Mouse (Mus musculus) urinary bladder, postnatal 4 days (tissue): ENCODE data around the gene Serpinb3a.
"Not testable (repeated sequence)": the region's sequence is repeated elsewhere in the genome, so short reads cannot be mapped to it uniquely, and the experiment has no call there.

Source experiments
- DNase-seq, 2 experiments: peaks; one replicate each; pipeline ENCODE4 v3.0.0; 2021 to 2022; ENCODE audit warnings: low spot score in 2 of 2

Gene Serpinb3a

DNA sequence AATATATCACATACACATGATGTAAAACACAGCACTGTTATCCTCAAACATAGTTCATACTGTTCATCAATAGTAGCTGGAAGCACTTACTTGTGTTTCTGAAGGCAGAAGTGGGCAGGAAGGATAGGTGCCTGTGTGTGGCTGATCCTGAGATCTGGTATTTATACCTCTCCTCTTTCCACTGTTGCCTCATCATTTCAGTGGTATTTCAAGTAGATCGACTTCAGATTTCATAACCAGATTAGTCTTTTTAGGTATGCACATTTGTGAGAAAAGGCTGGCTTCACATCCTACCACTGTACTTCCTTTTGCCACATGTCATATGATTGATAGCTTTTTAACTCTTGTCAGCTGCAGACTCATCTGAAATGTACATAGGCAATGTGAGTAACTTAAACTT is at the start of gene Serpinb3a:
Gene Serpinb3a, minus strand, starts transcription at position 101 of the 400 bp plus-strand sequence.
- DNase-seq: no peak

DNA sequence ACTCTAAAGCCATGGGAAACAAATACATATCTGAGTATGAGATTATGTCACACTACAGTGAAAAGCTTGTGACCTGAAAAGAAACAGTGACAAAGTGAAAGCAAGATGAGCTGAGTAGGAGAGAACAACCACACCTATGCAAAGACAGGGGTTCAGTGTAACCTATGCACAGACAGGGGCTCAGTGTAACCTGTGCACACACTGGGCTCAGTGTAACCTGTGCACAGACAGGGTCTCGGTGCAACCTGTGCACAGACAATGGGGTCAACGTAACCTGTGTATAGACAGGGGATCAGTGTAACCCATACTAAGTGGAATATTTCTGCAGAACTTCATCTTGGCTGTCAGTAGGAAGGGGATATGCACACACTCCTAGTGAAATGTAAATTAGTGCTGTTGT is 46.3 kb upstream of the Serpinb3a start:
- DNase-seq: no peak

DNA sequence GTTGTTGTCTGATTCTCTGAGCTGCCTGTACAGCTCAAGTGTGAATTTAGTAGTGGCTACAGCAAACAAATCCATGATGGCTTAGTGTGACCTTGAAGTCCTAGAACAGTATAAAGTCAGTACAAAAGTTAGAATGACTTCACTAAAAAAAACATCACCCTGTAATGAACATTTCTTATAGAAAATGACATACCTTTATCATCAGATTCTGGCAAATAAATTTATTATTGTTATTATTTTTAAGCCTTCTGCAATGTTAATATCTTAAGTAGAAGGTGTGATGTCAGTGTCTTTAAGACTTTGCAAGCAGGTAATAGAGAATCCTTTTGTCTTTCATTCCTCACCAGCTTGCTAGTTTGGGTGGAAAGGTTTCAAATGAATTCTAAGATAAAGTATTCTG is 31.3 kb upstream of the Serpinb3a start, which contains the start of gene Serpinb3d:
Gene Serpinb3d, minus strand, starts transcription at position 101 of the 400 bp plus-strand sequence.
- DNase-seq: no peak

DNA sequence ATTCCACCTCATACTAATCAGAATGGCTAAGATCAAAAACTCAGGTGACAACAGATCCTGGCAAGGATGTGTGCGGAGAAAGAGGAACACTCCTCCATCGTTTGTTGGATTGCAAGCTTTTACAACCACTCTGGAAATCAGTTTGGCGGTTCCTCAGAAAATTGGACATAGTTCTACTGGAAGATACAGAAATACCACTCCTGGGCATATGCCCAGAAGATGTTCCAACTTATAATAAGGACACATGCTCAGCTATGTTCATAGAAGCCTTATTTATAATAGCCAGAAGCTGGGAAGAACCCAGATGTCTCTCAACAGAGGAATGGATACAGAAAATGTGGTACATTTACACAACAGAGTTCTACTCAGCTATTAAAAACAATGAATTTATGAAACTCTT is 17.9 kb downstream of the Serpinb3a start:
- DNase-seq: not testable (repeated sequence)

DNA sequence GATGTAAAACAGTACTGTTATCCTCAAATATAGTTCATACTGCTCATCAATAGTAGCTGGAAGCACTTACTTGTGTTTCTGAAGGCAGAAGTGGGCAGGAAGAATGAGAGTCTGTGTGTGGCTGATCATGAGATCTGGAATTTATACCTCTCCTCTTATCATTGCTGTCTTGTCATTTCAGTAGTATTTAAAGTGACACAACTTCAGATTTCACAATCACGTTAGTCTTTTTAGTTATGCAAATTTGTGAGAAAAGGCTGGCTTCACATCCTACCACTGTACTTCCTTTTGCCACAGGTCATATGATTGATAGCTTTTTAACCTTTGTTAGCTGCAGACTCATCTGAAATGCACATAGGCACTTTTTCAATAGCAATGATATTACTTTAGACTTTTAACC is 26.2 kb downstream of the Serpinb3a start:
- no peak for DNase-seq

DNA sequence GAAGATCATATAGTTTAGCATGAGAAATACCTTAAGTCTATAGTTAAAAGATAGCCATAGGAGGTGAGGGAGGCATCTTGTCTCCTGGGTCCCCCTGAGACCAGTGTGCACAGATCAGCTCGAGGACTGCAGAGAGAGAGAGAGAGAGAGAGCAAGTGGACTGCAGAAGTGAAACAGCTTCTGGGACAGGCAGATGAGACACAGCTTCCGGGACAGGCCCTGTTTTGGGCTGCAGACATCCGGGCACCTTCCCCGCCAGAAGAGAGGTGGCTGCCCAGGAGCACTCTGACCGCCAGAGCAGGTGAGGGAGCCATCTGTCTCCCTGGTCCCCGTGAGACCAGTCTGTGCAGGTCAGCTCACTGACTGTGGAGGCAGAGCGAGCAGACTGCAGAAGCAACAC is 36.9 kb downstream of the Serpinb3a start:
- DNase-seq: no peak

DNA sequence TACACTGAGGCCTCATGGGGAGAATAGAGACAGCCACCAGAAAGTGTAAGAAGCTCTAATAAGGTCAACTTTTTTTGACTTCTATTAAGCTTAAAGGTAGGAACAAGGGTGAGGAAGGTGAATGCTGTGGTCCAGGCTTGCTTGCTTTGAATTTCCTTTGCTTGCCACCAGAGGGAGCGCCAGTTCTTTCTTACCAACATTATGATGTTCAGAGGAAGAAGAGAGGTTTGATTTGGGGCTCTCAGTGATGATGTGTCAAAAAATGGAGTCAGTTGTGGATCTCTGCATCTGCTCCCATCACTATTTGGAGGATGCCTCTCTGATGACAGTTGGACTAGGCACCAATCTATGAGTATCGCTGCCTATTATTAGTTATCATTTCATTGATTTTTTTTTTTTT is 37.6 kb downstream of the Serpinb3a start:
- DNase-seq: no peak

DNA sequence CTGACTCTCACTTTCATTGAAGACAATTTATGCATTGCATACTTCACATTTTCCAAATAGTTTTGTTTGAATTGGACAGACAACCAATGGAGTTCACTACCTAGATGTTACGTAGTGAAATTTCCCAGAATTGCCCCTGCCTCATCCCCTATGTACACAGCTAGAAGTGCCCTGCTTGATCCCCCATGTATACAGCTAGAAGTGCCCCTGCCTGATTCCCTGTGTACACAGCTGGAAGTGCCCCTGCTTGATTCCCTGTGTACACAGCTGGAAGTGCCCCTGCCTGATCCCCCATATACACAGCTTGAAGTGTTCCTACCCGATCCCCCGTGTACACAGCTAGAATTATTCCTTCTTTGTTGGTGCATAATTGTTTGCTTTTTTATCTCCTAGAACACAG is 45.8 kb downstream of the Serpinb3a start:
- no peak for DNase-seq

DNA sequence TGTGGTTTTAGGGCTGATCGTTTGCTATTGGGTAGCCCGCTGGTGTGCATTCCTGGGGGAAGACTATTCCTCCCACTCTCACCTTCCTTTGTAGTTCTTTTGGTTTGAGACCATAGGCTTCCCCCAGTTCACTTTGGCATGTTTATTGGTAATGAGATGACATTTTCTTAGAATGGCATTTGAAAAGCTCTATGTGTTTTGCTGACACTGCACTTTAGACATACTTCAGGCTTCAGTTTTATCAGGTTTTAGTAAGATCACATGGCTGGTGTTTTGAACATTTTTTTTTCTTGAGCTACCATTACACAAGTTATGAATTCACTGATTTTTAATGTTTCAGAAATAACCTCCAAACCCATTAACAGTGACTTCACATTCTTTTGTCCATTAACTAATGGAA is 50.3 kb downstream of the Serpinb3a start:
- no peak for DNase-seq

DNA sequence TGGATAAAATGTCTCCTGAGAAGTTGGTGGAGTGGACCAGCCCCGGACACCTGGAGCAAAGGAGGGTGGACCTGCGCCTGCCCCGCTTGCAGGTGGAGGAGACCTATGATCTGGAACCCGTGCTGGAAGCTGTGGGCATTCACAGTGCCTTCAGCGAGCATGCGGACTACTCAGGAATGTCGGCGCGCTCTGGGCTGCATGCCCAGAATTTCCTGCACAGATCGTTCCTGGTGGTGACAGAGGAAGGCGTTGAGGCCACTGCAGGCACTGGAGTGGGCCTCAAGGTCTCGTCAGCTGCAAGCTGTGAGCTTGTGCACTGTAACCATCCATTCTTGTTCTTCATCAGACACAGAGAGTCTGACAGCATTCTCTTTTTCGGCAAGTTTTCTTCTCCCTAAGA is 51.7 kb downstream of the Serpinb3a start:
- DNase-seq: no peak
